Mouse (Mus musculus) hindbrain, embryonic 16.5 days (tissue): ENCODE results near the gene N4bp2l1. TPM values are rescaled to one million over a fixed set of nuclear protein-coding genes. Genes with fewer than 3 reads are reported as not detected.
A peak's percentile ranks its signal among the peaks of the same experiment; 100 is the strongest.

Experiments used
- ATAC-seq: fragments of 200-750 bp; cut with Nextera tagmentation; 2 replicates; pipeline ENCODE4 v1.8.0; 2017; ENCODE audit warnings: moderate TSS enrichment, moderate library complexity
- H3K27ac ChIP-seq: fragments of 300-500 bp; sonication (generic); 2 replicates; pipeline ENCODE4 v1.5.1; 2014; ENCODE audit warnings: low read depth, mild to moderate bottlenecking, control low read depth, low read length, moderate library complexity
- H3K27me3 ChIP-seq: fragments of 300-500 bp; sonication (generic); replicated peaks from 2 replicates; pipeline ENCODE4 v1.6.1; 2014; ENCODE audit warnings: low read length; ENCODE audit not compliant: control insufficient read depth, insufficient read depth
- H3K36me3 ChIP-seq: fragments of 300-500 bp; sonication (generic); 2 replicates; pipeline ENCODE4 v1.6.1; 2014; ENCODE audit warnings: mild to moderate bottlenecking, low read length, moderate library complexity, mixed read lengths; ENCODE audit not compliant: control insufficient read depth, insufficient read depth
- H3K4me1 ChIP-seq: fragments of 300-500 bp; sonication (generic); 2 replicates; pipeline ENCODE4 v1.6.1; 2014; ENCODE audit warnings: low read depth, low read length; ENCODE audit not compliant: control insufficient read depth, insufficient read depth
- H3K4me2 ChIP-seq: fragments of 300-500 bp; sonication (generic); 2 replicates; pipeline ENCODE4 v1.6.1; 2014; ENCODE audit warnings: mild to moderate bottlenecking, low read length, control low read depth, moderate library complexity
- H3K4me3 ChIP-seq: fragments of 300-500 bp; sonication (generic); 2 replicates; pipeline ENCODE4 v1.5.1; 2014; ENCODE audit warnings: mild to moderate bottlenecking, low read length, control low read depth, moderate library complexity
- H3K9ac ChIP-seq: fragments of 300-500 bp; sonication (generic); 2 replicates; pipeline ENCODE4 v1.6.1; 2014; ENCODE audit warnings: low read depth, mild to moderate bottlenecking, control low read depth, low read length, moderate library complexity
- H3K9me3 ChIP-seq: fragments of 300-500 bp; sonication (generic); 2 replicates; pipeline ENCODE4 v1.6.1; 2014; ENCODE audit warnings: mild to moderate bottlenecking, low read length, moderate library complexity; ENCODE audit not compliant: control insufficient read depth
- WGBS: fragments of 180-500 bp; shearing (Covaris S2); extraction: QIAGEN DNeasy Blood & Tissue Kit; methylation state at CpG from one replicate; pipeline ENCODE4 v1.1.7; 2014; 5-methylcytosine and 5-hydroxymethylcytosine counted together
- polyA plus RNA-seq: library from polyadenylated mRNA; unstranded; fragments of >200 nt; fragmentation: Nextera tagmentation; extraction: Ambion mirVana; gene quantifications from 2 replicates; pipeline ENCODE4 v1.2.1, GENCODE M21; 2015

N4bp2l1 gene
- polyA plus RNA-seq, 1 experiment from 2014 or later, result 20.0 TPM

GRCm38 (mm10) chr5:150551637-150552036 lies 45.4 kb downstream of the N4bp2l1 start:
- Histone ChIP-seq H3K4me3 (no peak overlapping the region), H3K9ac (no peak overlapping the region), H3K4me1 (no peaks in the 10 kb centered on the region), H3K9me3 (no peaks in the 10 kb centered on the region), H3K27me3 (no peaks in the 10 kb centered on the region), H3K4me2 (no peak overlapping the region), H3K36me3 (peaks cover 5% of the 10 kb centered on the region; the same call in 1 of the 2 replicates), H3K27ac (no peak overlapping the region)
- ATAC-seq, result no peak
- 73% methylated on average over 3 of the region's 3 CpGs for WGBS

- H3K27me3 ChIP-seq, result no peaks in the 10 kb centered on the region
- H3K9me3 ChIP-seq, result peaks cover 2% of the 10 kb centered on the region; the same call in 1 of the 2 replicates
- H3K36me3 ChIP-seq, result peaks cover 10% of the 10 kb centered on the region
- no peak overlapping the region for H3K9ac ChIP-seq
- H3K4me2 ChIP-seq, result no peak overlapping the region
- 89% methylated on average over 2 of the region's 2 CpGs for WGBS
- no peaks in the 10 kb centered on the region for H3K4me1 ChIP-seq
- no peak overlapping the region for H3K4me3 ChIP-seq
- no peak overlapping the region for H3K27ac ChIP-seq
- ATAC-seq, result no peak
These were observed 53.8 kb downstream of the N4bp2l1 start for GRCm38 (mm10) chr5:150543184-150543583.

GRCm38 (mm10) chr5:150541302-150541701 lies 55.7 kb downstream of the N4bp2l1 start:
- H3K4me2 ChIP-seq, result no peak overlapping the region
- H3K27ac ChIP-seq, result no peak overlapping the region
- WGBS, result 100% methylated on average over 1 of the region's 1 CpGs
- H3K27me3 ChIP-seq, result no peaks in the 10 kb centered on the region
- no peak overlapping the region for H3K9ac ChIP-seq
- peaks cover 15% of the 10 kb centered on the region for H3K36me3 ChIP-seq
- H3K4me3 ChIP-seq, result no peak overlapping the region
- peaks cover 2% of the 10 kb centered on the region; the same call in 1 of the 2 replicates for H3K9me3 ChIP-seq
- H3K4me1 ChIP-seq, result no peaks in the 10 kb centered on the region
- no peak for ATAC-seq

- no peak for ATAC-seq
- 86% methylated on average over 2 of the region's 2 CpGs for WGBS
- Histone ChIP-seq H3K27ac (no peak overlapping the region), H3K36me3 (no peaks in the 10 kb centered on the region), H3K4me3 (no peak overlapping the region), H3K9me3 (no peaks in the 10 kb centered on the region), H3K27me3 (no peaks in the 10 kb centered on the region), H3K9ac (no peak overlapping the region), H3K4me2 (no peak overlapping the region), H3K4me1 (peaks cover 5% of the 10 kb centered on the region; the same call in 1 of the 2 replicates)
These were observed 71.7 kb downstream of the N4bp2l1 start for GRCm38 (mm10) chr5:150525239-150525638.

GRCm38 (mm10) chr5:150522867-150523234 lies 74.1 kb downstream of the N4bp2l1 start:
- Histone ChIP-seq H3K9me3 (no peaks in the 10 kb centered on the region), H3K27ac (peak overlapping the region; percentile 72; the same call in 1 of the 2 replicates), H3K4me1 (peaks cover 5% of the 10 kb centered on the region; the same call in 1 of the 2 replicates), H3K4me2 (peak overlapping the region; percentile 69), H3K9ac (peak overlapping the region; percentile 84), H3K4me3 (peak overlapping the region; percentile 73), H3K27me3 (no peaks in the 10 kb centered on the region), H3K36me3 (no peaks in the 10 kb centered on the region)
- 8% methylated on average over 11 of the region's 11 CpGs for WGBS
- no peak for ATAC-seq

- Histone ChIP-seq H3K27ac (peak within 1 kb of the TSS; percentile 72; the same call in 1 of the 2 replicates), H3K27me3 (no peaks in the 10 kb centered on the region), H3K9me3 (no peaks in the 10 kb centered on the region), H3K4me1 (peaks cover 5% of the 10 kb centered on the region; the same call in 1 of the 2 replicates), H3K36me3 (no peaks in the 10 kb centered on the region), H3K4me2 (peak within 1 kb of the TSS; percentile 69), H3K9ac (peak within 1 kb of the TSS; percentile 84), H3K4me3 (peak within 1 kb of the TSS; percentile 73)
- 7% methylated on average over 57 of the region's 63 CpGs for WGBS
- peak; percentile 97 for ATAC-seq
These were observed 74.8 kb downstream of the N4bp2l1 start, which contains the start of gene Brca2 for GRCm38 (mm10) chr5:150521937-150522866. Gene Brca2, plus strand, starts transcription at chr5:150522630.

Other genes with a start within 250 kb of the N4bp2l1 start
- gene Zar1l, start 79.0 kb downstream of the N4bp2l1 start, polyA plus RNA-seq, result not detected in 2 replicates
- gene Brca2, start 74.6 kb downstream of the N4bp2l1 start, polyA plus RNA-seq, result 9.6 and 11.4 TPM in 2 replicates
- gene N4bp2l2, start 69.0 kb upstream of the N4bp2l1 start, polyA plus RNA-seq, result 24.5 and 25.5 TPM in 2 replicates
- 26.7 and 27.5 TPM in 2 replicates for gene Pds5b, start 76.6 kb upstream of the N4bp2l1 start, polyA plus RNA-seq